Mouse (Mus musculus): ENCODE data around the gene Gm10322.

The Gm10322 gene

GRCm38 (mm10) chr10:59646821-59647378 lies 31.0 kb downstream of the Gm10322 start:
- DNase-seq (ENCODE audit: low spot score in 2 of 2), result no peak

- no peak for DNase-seq (ENCODE audit: low spot score in 2 of 2)
Observed at GRCm38 (mm10) chr10:59656799-59657198, 40.9 kb downstream of the Gm10322 start.

GRCm38 (mm10) chr10:59664765-59665164 lies 48.9 kb downstream of the Gm10322 start:
- no peak for DNase-seq (ENCODE audit: low spot score in 2 of 2)

- no peak for DNase-seq (ENCODE audit: low spot score in 2 of 2)
Observed at GRCm38 (mm10) chr10:59665503-59666291, 49.8 kb downstream of the Gm10322 start.
